ENCODE assay signal across 22 mouse cellular contexts in the genomic region with DNA sequence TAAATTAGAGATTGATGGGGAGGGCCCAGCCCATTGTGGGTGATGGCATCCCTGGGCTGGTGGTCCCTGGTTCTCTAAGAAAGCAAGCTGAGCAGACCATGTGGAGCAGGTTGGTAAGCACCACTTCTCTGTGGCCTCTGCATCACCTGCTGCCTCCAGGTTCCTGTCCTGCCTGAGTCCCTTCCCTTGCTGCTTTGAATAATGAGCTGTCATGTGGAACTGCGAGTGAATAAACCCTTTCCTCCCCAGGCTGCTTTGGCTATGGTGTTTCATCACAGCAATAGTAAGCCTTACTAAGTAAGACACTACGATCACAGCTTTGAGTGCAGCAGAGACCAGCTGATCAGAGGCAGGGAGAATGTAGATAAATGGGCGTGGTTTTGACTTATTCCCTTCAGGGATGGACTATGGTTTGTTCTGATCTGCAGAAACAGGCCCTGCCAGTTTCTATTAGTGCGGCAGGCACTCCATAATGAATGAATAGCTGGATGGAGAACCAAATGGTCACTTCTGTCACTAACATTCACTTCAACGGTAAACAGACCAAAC. TPM values are rescaled to one million over a fixed set of nuclear protein-coding genes. Genes with fewer than 3 reads are reported as not detected.
DNase-seq lines count a peak whose midpoint lies in the region; ATAC-seq and TF ChIP-seq lines count a peak whose summit lies in the region.
"Had no signal": no experiment of that assay in that cellular context is flagged by ENCODE, and none has a peak within 500 bp of the region (broad histone marks: within the 10 kb centered on the region; RNA-seq: fewer than 3 reads in every experiment).

No protein-coding gene starts in this region.

- dilution Hi-C loops in CH12.LX (cut with MboI; ENCODE audit: extremely low pct_ligation_motif_present, extremely low pct_unique_long_range_greater_than_20kb, low sequenced_read_pairs) = no loop called here

- H3K27me3 ChIP-seq in liver, embryonic 14.5 days (ENCODE audit: control insufficient read depth, insufficient read depth, low read length) = no peaks in the 10 kb centered on the region
- H3K27me3 ChIP-seq in liver, postnatal 0 days (ENCODE audit: insufficient read depth, low read length) = no peaks in the 10 kb centered on the region
- no peaks in the 10 kb centered on the region for H3K27me3 ChIP-seq in CH12.LX (replicated peaks)
- no peaks in the 10 kb centered on the region for H3K27me3 ChIP-seq in intestine, embryonic 15.5 days (replicated peaks)
- no peaks in the 10 kb centered on the region for H3K27me3 ChIP-seq in stomach, postnatal 0 days (ENCODE audit: control insufficient read depth, insufficient read depth, low read length)
- H3K27me3 ChIP-seq: forebrain, embryonic 15.5 days; heart, embryonic 13.5 days; liver, embryonic 12.5 days; stomach, embryonic 15.5 days had no signal

- no peak overlapping the region for H3K27ac ChIP-seq in liver, embryonic 14.5 days
- H3K27ac ChIP-seq in liver, postnatal 0 days (ENCODE audit: low read depth) = no peak overlapping the region
- no peak overlapping the region for H3K27ac ChIP-seq in CH12.LX (ENCODE audit: insufficient read depth, low read depth)
- no peak overlapping the region for H3K27ac ChIP-seq in intestine, embryonic 15.5 days
- H3K27ac ChIP-seq in stomach, postnatal 0 days (replicated peaks) = no peak overlapping the region
- H3K27ac ChIP-seq: forebrain, embryonic 15.5 days; heart, embryonic 13.5 days; hindbrain, embryonic 14.5 days; layer of hippocampus, adult 2 months; liver, embryonic 12.5 days; midbrain, embryonic 10.5 days; stomach, embryonic 15.5 days had no signal

- no peak for TF ChIP-seq CTCF in liver, embryonic 14.5 days (IDR thresholded peaks at IDR 0.05; ENCODE audit: low read depth)
- TF ChIP-seq CTCF in liver, postnatal 0 days (IDR thresholded peaks at IDR 0.05; ENCODE audit: low read depth) = no peak
- TF ChIP-seq CTCF in CH12.LX (conservative IDR thresholded peaks at IDR 0.05 in 1 of 2, IDR thresholded peaks at IDR 0.05 in 1 of 2; ENCODE audit: low read depth in 2 of 2, low read length in 2 of 2) = no peak
- TF ChIP-seq CTCF in stomach, postnatal 0 days (IDR thresholded peaks at IDR 0.05; ENCODE audit: low read depth) = no peak

- H3K36me3 ChIP-seq in liver, embryonic 14.5 days (replicated peaks; ENCODE audit: control insufficient read depth, insufficient read depth, low read depth) = no peaks in the 10 kb centered on the region
- H3K36me3 ChIP-seq in liver, postnatal 0 days (replicated peaks; ENCODE audit: insufficient read depth, low read length) = no peaks in the 10 kb centered on the region
- H3K36me3 ChIP-seq in CH12.LX (replicated peaks in 1 of 2; ENCODE audit: control insufficient read depth in 1 of 2, insufficient read depth in 1 of 2, low read length in 1 of 2) = peaks cover 0 to 6% of the 10 kb centered on the region in 2 experiments
- no peaks in the 10 kb centered on the region for H3K36me3 ChIP-seq in intestine, embryonic 15.5 days
- H3K36me3 ChIP-seq in stomach, postnatal 0 days (ENCODE audit: control insufficient read depth, insufficient read depth, low read length) = no peaks in the 10 kb centered on the region
- H3K36me3 ChIP-seq: forebrain, embryonic 15.5 days; heart, embryonic 13.5 days; liver, embryonic 12.5 days; stomach, embryonic 15.5 days had no signal

- no peak for DNase-seq in liver, embryonic 14.5 days (ENCODE audit: low read depth in 3 of 3, low spot score in 3 of 3)
- no peak for DNase-seq in liver, postnatal 0 days
- DNase-seq in CH12.LX (ENCODE audit: extremely low read depth) = peak; percentile 66
- DNase-seq in stomach, postnatal 0 days (ENCODE audit: low spot score) = no peak
- no peak for DNase-seq in thymus, postnatal 36 days
- no peak for DNase-seq in thymus, postnatal 4 days
- DNase-seq: adrenal gland, postnatal 14 days; cerebellum, adult 2 months; cerebellum, postnatal 25 days; gastrocnemius, postnatal 10 days; heart, postnatal 14 days; lung, postnatal 4 days; thymus, adult 18-20 months had no signal

- in situ Hi-C loops in CH12.LX (cut with MboI; ENCODE audit: low pct_ligation_motif_present, low pct_unique_long_range_greater_than_20kb, low sequenced_read_pairs) = no loop called here

- no peak for TF ChIP-seq EP300 in liver, embryonic 14.5 days (IDR thresholded peaks at IDR 0.05; ENCODE audit: low read depth)
- no peak for TF ChIP-seq EP300 in liver, postnatal 0 days (IDR thresholded peaks at IDR 0.05; ENCODE audit: low read depth)
- no peak for TF ChIP-seq EP300 in CH12.LX (IDR thresholded peaks at IDR 0.05; ENCODE audit: low read length)
- no peak for TF ChIP-seq EP300 in stomach, postnatal 0 days (optimal IDR thresholded peaks at IDR 0.05)

- peak; percentile 37; the same call in 1 of the 2 replicates for ATAC-seq in liver, embryonic 14.5 days (ENCODE audit: insufficient read depth)
- no peak for ATAC-seq in liver, postnatal 0 days
- ATAC-seq in intestine, embryonic 15.5 days = peak; percentile 72
- peak; percentile 57; the same call in 1 of the 2 replicates for ATAC-seq in stomach, postnatal 0 days (ENCODE audit: low FRiP score, low TSS enrichment)
- ATAC-seq: forebrain, embryonic 15.5 days; inflammation-experienced regulatory T-cells, adult 6 months; liver, embryonic 12.5 days had no signal

- no peak overlapping the region for H3K9ac ChIP-seq in liver, embryonic 14.5 days (replicated peaks)
- no peak overlapping the region for H3K9ac ChIP-seq in liver, postnatal 0 days (replicated peaks)
- no peak overlapping the region for H3K9ac ChIP-seq in CH12.LX (ENCODE audit: insufficient read depth, low read depth)
- no peak overlapping the region for H3K9ac ChIP-seq in intestine, embryonic 15.5 days
- no peak overlapping the region for H3K9ac ChIP-seq in stomach, postnatal 0 days (ENCODE audit: low read length)
- H3K9ac ChIP-seq: forebrain, embryonic 15.5 days; hindbrain, embryonic 14.5 days; liver, embryonic 12.5 days; stomach, embryonic 15.5 days had no signal

- no peak for TF ChIP-seq POLR2A in CH12.LX (IDR thresholded peaks at IDR 0.05; ENCODE audit: low read depth, low read length)

- TF ChIP-seq RAD21 in CH12.LX (IDR thresholded peaks at IDR 0.05; ENCODE audit: low read depth, low read length) = no peak

- 29% methylated on average over 5 of the region's 5 CpGs for WGBS in liver, embryonic 14.5 days (ENCODE audit: insufficient replicate concordance)
- WGBS in liver, postnatal 0 days (ENCODE audit: insufficient replicate concordance) = 44% methylated on average over 5 of the region's 5 CpGs
- WGBS in intestine, embryonic 15.5 days = 43% methylated on average over 5 of the region's 5 CpGs
- WGBS in stomach, postnatal 0 days = 31% methylated on average over 5 of the region's 5 CpGs

- H3K4me3 ChIP-seq in liver, embryonic 14.5 days (ENCODE audit: insufficient read depth in 1 of 2, low read depth in 2 of 2, low read length in 2 of 2) = no peak overlapping the region
- no peak overlapping the region for H3K4me3 ChIP-seq in liver, postnatal 0 days (ENCODE audit: low read depth, low read length)
- H3K4me3 ChIP-seq in CH12.LX (replicated peaks in 1 of 3; ENCODE audit: low read depth in 2 of 3, low read length in 2 of 3, poor library complexity in 1 of 3) = no peak overlapping the region
- H3K4me3 ChIP-seq in intestine, embryonic 15.5 days (replicated peaks) = no peak overlapping the region
- H3K4me3 ChIP-seq in stomach, postnatal 0 days (ENCODE audit: low read depth, low read length) = no peak overlapping the region
- H3K4me3 ChIP-seq: forebrain, embryonic 15.5 days; heart, embryonic 13.5 days; layer of hippocampus, adult 2 months; liver, embryonic 12.5 days; midbrain, embryonic 10.5 days; stomach, embryonic 15.5 days had no signal

- H3K4me2 ChIP-seq in liver, embryonic 14.5 days (ENCODE audit: low read depth) = no peak overlapping the region
- H3K4me2 ChIP-seq in liver, postnatal 0 days (ENCODE audit: low read depth, low read length) = no peak overlapping the region
- no peak overlapping the region for H3K4me2 ChIP-seq in CH12.LX (ENCODE audit: insufficient read depth, low read depth, poor library complexity, severe bottlenecking)
- H3K4me2 ChIP-seq in intestine, embryonic 15.5 days (replicated peaks) = no peak overlapping the region
- H3K4me2 ChIP-seq in stomach, postnatal 0 days (replicated peaks; ENCODE audit: low read depth) = no peak overlapping the region
- H3K4me2 ChIP-seq: forebrain, embryonic 15.5 days; heart, embryonic 13.5 days; hindbrain, embryonic 14.5 days; liver, embryonic 12.5 days; stomach, embryonic 15.5 days had no signal

- no peaks in the 10 kb centered on the region for H3K9me3 ChIP-seq in liver, embryonic 14.5 days (ENCODE audit: control insufficient read depth, low read length)
- H3K9me3 ChIP-seq in liver, postnatal 0 days (ENCODE audit: low read length) = no peaks in the 10 kb centered on the region
- H3K9me3 ChIP-seq in CH12.LX (replicated peaks; ENCODE audit: low read length) = no peaks in the 10 kb centered on the region
- H3K9me3 ChIP-seq in intestine, embryonic 15.5 days = no peaks in the 10 kb centered on the region
- H3K9me3 ChIP-seq in stomach, postnatal 0 days (ENCODE audit: control insufficient read depth, low read length) = no peaks in the 10 kb centered on the region
- H3K9me3 ChIP-seq: forebrain, embryonic 15.5 days; heart, embryonic 13.5 days; liver, embryonic 12.5 days; midbrain, embryonic 10.5 days; stomach, embryonic 15.5 days had no signal

- H3K79me2 ChIP-seq in CH12.LX (replicated peaks; ENCODE audit: control insufficient read depth, extremely low read depth, insufficient read depth, poor library complexity, severe bottlenecking) = no peaks in the 10 kb centered on the region

- peaks cover 5 to 21% of the 10 kb centered on the region in 2 experiments; a peak in 3 of 4 replicates for H3K4me1 ChIP-seq in liver, embryonic 14.5 days (replicated peaks; ENCODE audit: control insufficient read depth in 2 of 2, insufficient read depth in 2 of 2, low read length in 1 of 2)
- 0 out of 2 replicates have a peak, but pooled peaks cover 4% of the 10 kb centered on the region for H3K4me1 ChIP-seq in liver, postnatal 0 days (ENCODE audit: insufficient read depth)
- peaks cover 4 to 26% of the 10 kb centered on the region in 2 experiments; a peak in 2 of 4 replicates for H3K4me1 ChIP-seq in CH12.LX (ENCODE audit: control insufficient read depth in 1 of 2, insufficient read depth in 2 of 2)
- H3K4me1 ChIP-seq in intestine, embryonic 15.5 days (replicated peaks) = no peaks in the 10 kb centered on the region
- H3K4me1 ChIP-seq in stomach, postnatal 0 days (replicated peaks; ENCODE audit: control insufficient read depth, insufficient read depth) = no peaks in the 10 kb centered on the region
- H3K4me1 ChIP-seq: midbrain, embryonic 10.5 days; stomach, embryonic 15.5 days had no signal

RNA-seq across cellular contexts. Expression of gene Cfap20, which starts 6.9 kb away (rescaled TPM):
- 22.0 and 30.1 TPM in 2 replicates for polyA plus RNA-seq in liver, embryonic 14.5 days (2012; rRNA removed)
- 34.8 and 35.7 TPM in 2 replicates for polyA plus RNA-seq in liver, embryonic 14.5 days (2014; fragmentation: Nextera tagmentation; extraction: Ambion mirVana)
- 30.4 and 33.1 TPM in 2 replicates for polyA plus RNA-seq in liver, postnatal 0 days (2015; fragmentation: Nextera tagmentation; extraction: Ambion mirVana)
- total RNA-seq in CH12.LX (2012; rRNA removed) (53.1 and 57.2 TPM in 2 replicates), CH12.LX (2014; rRNA removed) (93.0 and 99.4 TPM in 2 replicates)
- polyA plus RNA-seq in CH12.LX (2012; ENCODE audit: insufficient read length, low read depth) = 53.4 and 74.7 TPM in 2 replicates
- polyA plus RNA-seq in intestine, embryonic 15.5 days (2015; fragmentation: Nextera tagmentation; extraction: Ambion mirVana) = 114 and 123 TPM in 2 replicates
- polyA plus RNA-seq in stomach, postnatal 0 days (2015; fragmentation: Nextera tagmentation; extraction: Ambion mirVana) = 85.5 and 85.7 TPM in 2 replicates

RNA-seq across cellular contexts. Expression of gene Csnk2a2, which starts 48.3 kb away (rescaled TPM):
- polyA plus RNA-seq in liver, embryonic 14.5 days (2012; rRNA removed) = 9.7 and 12.8 TPM in 2 replicates
- polyA plus RNA-seq in liver, embryonic 14.5 days (2014; fragmentation: Nextera tagmentation; extraction: Ambion mirVana) = 6.9 and 7.1 TPM in 2 replicates
- 3.8 and 4.7 TPM in 2 replicates for polyA plus RNA-seq in liver, postnatal 0 days (2015; fragmentation: Nextera tagmentation; extraction: Ambion mirVana)
- total RNA-seq in CH12.LX (2012; rRNA removed) = 32.1 and 35.7 TPM in 2 replicates
- total RNA-seq in CH12.LX (2014; rRNA removed) = 51.7 and 72.1 TPM in 2 replicates
- 126 and 133 TPM in 2 replicates for polyA plus RNA-seq in CH12.LX (2012; ENCODE audit: insufficient read length, low read depth)
- 10.5 and 11.5 TPM in 2 replicates for polyA plus RNA-seq in intestine, embryonic 15.5 days (2015; fragmentation: Nextera tagmentation; extraction: Ambion mirVana)
- polyA plus RNA-seq in stomach, postnatal 0 days (2015; fragmentation: Nextera tagmentation; extraction: Ambion mirVana) = 7.3 and 7.9 TPM in 2 replicates
